Mouse (Mus musculus) heart, adult 2 months (tissue): ENCODE measurements at regions not wholly inside any gene's neighbourhood (a gene's known extent, or its start where the extent isn't known, plus 50 kb on each side); places are given as distances from the start of the nearest gene placed in this dataset.

Experiments used
- CTCF ChIP-seq: fragments of 200-600 bp; IDR thresholded peaks from 2 replicates; pipeline ENCODE4 v1.8.1; 2022; ENCODE audit warnings: antibody characterized with exemption, mild to moderate bottlenecking, moderate library complexity
- EP300 ChIP-seq: fragments of 200-500 bp; IDR thresholded peaks from 2 replicates; pipeline ENCODE4 v1.6.1; 2011; ENCODE audit warnings: low read depth, low read length, control low read depth; ENCODE audit not compliant: insufficient read depth

DNA sequence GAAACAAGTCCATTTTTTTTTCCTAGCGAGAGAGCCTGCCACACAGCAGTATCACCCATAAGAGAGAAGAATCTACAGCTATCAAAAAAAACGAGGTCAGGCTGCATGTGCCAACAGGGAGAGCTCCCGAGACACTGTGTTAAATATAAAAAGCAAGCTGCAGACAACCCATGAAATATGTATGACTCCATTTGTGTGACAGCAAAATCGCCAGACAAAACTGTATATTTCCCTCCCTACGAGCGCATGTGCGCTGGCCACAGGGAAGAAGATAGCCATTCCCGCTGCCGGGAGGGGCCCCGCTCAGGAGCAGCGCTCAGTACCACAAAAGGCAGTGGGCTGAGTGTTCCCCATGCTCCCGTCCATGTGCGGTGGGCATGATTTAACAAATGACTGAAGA is 93.3 kb upstream of the A530016L24Rik start:
- no peak for TF ChIP-seq EP300
- no peak for TF ChIP-seq CTCF
